Mouse (Mus musculus) stomach, postnatal 0 days (tissue): Measurements from ENCODE around the gene Arpc4. TPM values are rescaled to one million over a fixed set of nuclear protein-coding genes. Genes with fewer than 3 reads are reported as not detected.
A peak's percentile ranks its signal among the peaks of the same experiment; 100 is the strongest.

Source experiments
- ATAC-seq: fragments of 200-750 bp; cut with Nextera tagmentation; 2 replicates; pipeline ENCODE4 v1.8.0; 2017; ENCODE audit not compliant: low FRiP score, low TSS enrichment
- DNase-seq: peaks from one replicate; pipeline ENCODE4 v3.0.0-alpha.2; 2016; ENCODE audit warnings: low spot score
- H3K27ac ChIP-seq: fragments of 300-500 bp; sonication (generic); replicated peaks from 2 replicates; pipeline ENCODE4 v1.5.1; 2014; ENCODE audit warnings: mild to moderate bottlenecking, control low read depth
- H3K27me3 ChIP-seq: fragments of 300-500 bp; sonication (generic); 2 replicates; pipeline ENCODE4 v1.6.1; 2014; ENCODE audit warnings: low read length; ENCODE audit not compliant: control insufficient read depth, insufficient read depth
- H3K36me3 ChIP-seq: fragments of 300-500 bp; sonication (generic); 2 replicates; pipeline ENCODE4 v1.6.1; 2014; ENCODE audit warnings: low read length, mixed read lengths; ENCODE audit not compliant: control insufficient read depth, insufficient read depth
- H3K4me1 ChIP-seq: fragments of 300-500 bp; sonication (generic); replicated peaks from 2 replicates; pipeline ENCODE4 v1.6.1; 2014; ENCODE audit warnings: antibody characterized with exemption; ENCODE audit not compliant: control insufficient read depth, insufficient read depth
- H3K4me2 ChIP-seq: fragments of 300-500 bp; sonication (generic); replicated peaks from 2 replicates; pipeline ENCODE4 v1.6.1; 2014; ENCODE audit warnings: low read depth, mild to moderate bottlenecking, control low read depth, moderate library complexity
- H3K4me3 ChIP-seq: fragments of 300-500 bp; sonication (generic); 2 replicates; pipeline ENCODE4 v1.5.1; 2014; ENCODE audit warnings: low read depth, low read length, control low read depth
- H3K9ac ChIP-seq: fragments of 300-500 bp; sonication (generic); 2 replicates; pipeline ENCODE4 v1.6.1; 2014; ENCODE audit warnings: mild to moderate bottlenecking, low read length, control low read depth, mixed read lengths
- H3K9me3 ChIP-seq: fragments of 300-500 bp; sonication (generic); 2 replicates; pipeline ENCODE4 v1.6.1; 2016; ENCODE audit warnings: low read length; ENCODE audit not compliant: control insufficient read depth
- CTCF ChIP-seq: IDR thresholded peaks from 2 replicates; pipeline ENCODE4 v1.5.1; 2016; ENCODE audit warnings: antibody characterized with exemption, low read depth, mild to moderate bottlenecking, moderate library complexity
- EP300 ChIP-seq: optimal IDR thresholded peaks from 2 replicates; pipeline ENCODE3; 2016; ENCODE audit warnings: antibody characterized with exemption
- WGBS: fragments of 180-500 bp; shearing (Covaris S2); extraction: QIAGEN DNeasy Blood & Tissue Kit; methylation state at CpG from one replicate; pipeline ENCODE4 v1.1.7; 2014; 5-methylcytosine and 5-hydroxymethylcytosine counted together
- polyA plus RNA-seq: library from polyadenylated mRNA; unstranded; fragments of >200 nt; fragmentation: Nextera tagmentation; extraction: Ambion mirVana; gene quantifications from 2 replicates; pipeline ENCODE4 v1.2.1, GENCODE M21; 2015

Gene Arpc4
- polyA plus RNA-seq, 1 experiment from 2014 or later = 314 TPM

GRCm38 (mm10) chr6:113396270-113397030 is 18.5 kb downstream of the Arpc4 start:
- Histone ChIP-seq H3K9ac (no peak overlapping the region), H3K36me3 (0 out of 2 replicates have a peak, but pooled peaks cover 2% of the 10 kb centered on the region), H3K27me3 (no peaks in the 10 kb centered on the region), H3K4me1 (peaks cover 3% of the 10 kb centered on the region; the same call in 1 of the 2 replicates), H3K4me3 (no peak overlapping the region), H3K27ac (no peak overlapping the region), H3K4me2 (no peak overlapping the region), H3K9me3 (no peaks in the 10 kb centered on the region)
- no peak for TF ChIP-seq CTCF
- TF ChIP-seq EP300 = no peak
- no peak for DNase-seq
- WGBS = 86% methylated on average over 10 of the region's 10 CpGs
- ATAC-seq = no peak

DNA sequence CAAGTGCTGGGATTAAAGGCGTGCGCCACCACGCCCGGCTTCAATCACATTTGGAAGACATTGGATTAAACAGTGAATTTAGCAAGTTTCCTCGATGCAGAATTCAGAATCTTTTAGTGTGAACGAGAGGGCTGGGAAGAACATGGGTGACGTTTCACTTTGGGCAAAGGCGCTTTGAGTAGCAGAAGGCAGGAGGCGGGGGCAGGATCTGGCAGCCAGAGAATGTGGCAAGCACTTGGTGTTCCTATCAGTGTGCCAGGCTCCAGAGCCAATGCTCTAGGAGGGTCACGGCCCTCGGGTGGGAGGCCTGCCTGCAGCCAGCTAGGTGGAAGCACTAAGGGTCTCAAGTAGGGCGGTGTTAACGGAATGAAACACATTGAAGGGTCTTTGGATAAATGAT is 24.2 kb downstream of the Arpc4 start:
- 86% methylated on average over 13 of the region's 13 CpGs for WGBS
- H3K4me2 ChIP-seq = no peak overlapping the region
- TF ChIP-seq EP300 = no peak
- no peak for TF ChIP-seq CTCF
- DNase-seq = no peak
- H3K9me3 ChIP-seq = no peaks in the 10 kb centered on the region
- no peaks in the 10 kb centered on the region for H3K27me3 ChIP-seq
- no peak overlapping the region for H3K9ac ChIP-seq
- H3K36me3 ChIP-seq = no peaks in the 10 kb centered on the region
- no peak overlapping the region for H3K27ac ChIP-seq
- no peaks in the 10 kb centered on the region for H3K4me1 ChIP-seq
- ATAC-seq = no peak
- no peak overlapping the region for H3K4me3 ChIP-seq

- no peak overlapping the region for H3K27ac ChIP-seq
- 73% methylated on average over 12 of the region's 12 CpGs for WGBS
Observed at GRCm38 (mm10) chr6:113404649-113405448, 26.9 kb downstream of the Arpc4 start.

GRCm38 (mm10) chr6:113405483-113405882 is 27.6 kb downstream of the Arpc4 start:
- H3K4me3 ChIP-seq = no peak overlapping the region
- no peaks in the 10 kb centered on the region for H3K27me3 ChIP-seq
- TF ChIP-seq CTCF (no peak), EP300 (no peak)
- 88% methylated on average over 6 of the region's 6 CpGs for WGBS
- no peak overlapping the region for H3K27ac ChIP-seq
- no peaks in the 10 kb centered on the region for H3K9me3 ChIP-seq
- H3K9ac ChIP-seq = no peak overlapping the region
- H3K4me1 ChIP-seq = no peaks in the 10 kb centered on the region
- H3K4me2 ChIP-seq = no peak overlapping the region
- ATAC-seq = no peak
- peaks cover 3% of the 10 kb centered on the region; the same call in 1 of the 2 replicates for H3K36me3 ChIP-seq
- DNase-seq = no peak

More at GRCm38 (mm10) chr6:113404649-113405448, 26.9 kb downstream of the Arpc4 start:
- Histone ChIP-seq H3K9me3 (no peaks in the 10 kb centered on the region), H3K4me1 (no peaks in the 10 kb centered on the region), H3K27me3 (no peaks in the 10 kb centered on the region), H3K9ac (no peak overlapping the region), H3K4me3 (no peak overlapping the region), H3K4me2 (no peak overlapping the region), H3K36me3 (peaks cover 3% of the 10 kb centered on the region; the same call in 1 of the 2 replicates)
- TF ChIP-seq CTCF = no peak
- no peak for TF ChIP-seq EP300
- ATAC-seq = no peak
- no peak for DNase-seq

GRCm38 (mm10) chr6:113406683-113407082 is 28.8 kb downstream of the Arpc4 start:
- Histone ChIP-seq H3K36me3 (peaks cover 3% of the 10 kb centered on the region; the same call in 1 of the 2 replicates), H3K4me2 (no peak overlapping the region), H3K9me3 (no peaks in the 10 kb centered on the region), H3K27me3 (no peaks in the 10 kb centered on the region), H3K9ac (no peak overlapping the region), H3K4me1 (no peaks in the 10 kb centered on the region), H3K4me3 (no peak overlapping the region), H3K27ac (no peak overlapping the region)
- DNase-seq = no peak
- TF ChIP-seq EP300 (no peak), CTCF (peak; percentile 48)
- no peak for ATAC-seq
- 75% methylated on average over 9 of the region's 9 CpGs for whole genome bisulfite sequencing
